Mouse (Mus musculus) liver, embryonic 11.5 days (tissue): Measurements from ENCODE around the gene Hexim2. TPM values are rescaled to one million over a fixed set of nuclear protein-coding genes. Genes with fewer than 3 reads are reported as not detected.

Experiments used
- ATAC-seq: fragments of 200-750 bp; cut with Nextera tagmentation; replicated peaks from 2 replicates; pipeline ENCODE4 v1.8.0; 2017; ENCODE audit warnings: moderate number of reproducible peaks, mild to moderate bottlenecking, moderate TSS enrichment, moderate library complexity; ENCODE audit not compliant: low FRiP score
- DNase-seq: peaks from one replicate; pipeline ENCODE4 v3.0.0-alpha.2; 2017; ENCODE audit warnings: low spot score
- H3K27ac ChIP-seq: fragments of 300-500 bp; sonication (generic); 2 replicates; pipeline ENCODE4 v1.5.1; 2014; ENCODE audit warnings: mild to moderate bottlenecking, low read depth, low read length, control low read depth
- H3K27me3 ChIP-seq: fragments of 300-500 bp; sonication (generic); replicated peaks from 2 replicates; pipeline ENCODE4 v1.6.1; 2014; ENCODE audit warnings: low read length, mixed read lengths; ENCODE audit not compliant: control insufficient read depth, insufficient read depth
- H3K36me3 ChIP-seq: fragments of 300-500 bp; sonication (generic); 2 replicates; pipeline ENCODE4 v1.6.1; 2014; ENCODE audit warnings: mild to moderate bottlenecking, low read length, moderate library complexity, mixed read lengths; ENCODE audit not compliant: control insufficient read depth, insufficient read depth
- H3K4me1 ChIP-seq: fragments of 300-500 bp; sonication (generic); replicated peaks from 2 replicates; pipeline ENCODE4 v1.6.1; 2014; ENCODE audit warnings: low read length, mixed read lengths; ENCODE audit not compliant: control insufficient read depth, insufficient read depth
- H3K4me2 ChIP-seq: fragments of 300-500 bp; sonication (generic); 2 replicates; pipeline ENCODE4 v1.6.1; 2014; ENCODE audit warnings: mild to moderate bottlenecking, control low read depth, moderate library complexity
- H3K4me3 ChIP-seq: fragments of 300-500 bp; sonication (generic); 2 replicates; pipeline ENCODE4 v1.5.1; 2014; ENCODE audit warnings: low read depth, low read length, control low read depth
- H3K9ac ChIP-seq: fragments of 300-500 bp; sonication (generic); 2 replicates; pipeline ENCODE4 v1.6.1; 2014; ENCODE audit warnings: low read depth, low read length, control low read depth
- H3K9me3 ChIP-seq: fragments of 300-500 bp; sonication (generic); 2 replicates; pipeline ENCODE4 v1.6.1; 2016; ENCODE audit warnings: low read length, inconsistent platforms, mixed read lengths; ENCODE audit not compliant: control insufficient read depth
- WGBS: fragments of 180-500 bp; shearing (Covaris S2); extraction: QIAGEN DNeasy Blood & Tissue Kit; methylation state at CpG from one replicate; pipeline ENCODE4 v1.1.7; 2014; 5-methylcytosine and 5-hydroxymethylcytosine counted together
- polyA plus RNA-seq: library from polyadenylated mRNA; unstranded; fragments of >200 nt; fragmentation: Nextera tagmentation; extraction: Ambion mirVana; gene quantifications from 2 replicates; pipeline ENCODE4 v1.2.1, GENCODE M21; 2014

Gene Hexim2
- polyA plus RNA-seq, 1 experiment from 2014 or later, result 13.8 TPM

- H3K27ac ChIP-seq, result peak overlapping the region; percentile 91
- ATAC-seq (peak; percentile 86), DNase-seq (peak; percentile 100)
- under 1% methylated on average over 58 of the region's 58 CpGs for WGBS
- peak overlapping the region; percentile 81 for H3K9ac ChIP-seq
- peak overlapping the region; percentile 83 for H3K4me3 ChIP-seq
- H3K36me3 ChIP-seq, result no peaks in the 10 kb centered on the region
- no peaks in the 10 kb centered on the region for H3K9me3 ChIP-seq
- no peaks in the 10 kb centered on the region for H3K27me3 ChIP-seq
- H3K4me1 ChIP-seq, result peaks cover 54% of the 10 kb centered on the region
- peak overlapping the region; percentile 73 for H3K4me2 ChIP-seq
Observed at GRCm38 (mm10) chr11:103132576-103133455, 587 bp downstream of the Hexim2 start.

GRCm38 (mm10) chr11:103133456-103134185 lies 1.4 kb downstream of the Hexim2 start:
- peak overlapping the region; percentile 79 for H3K9ac ChIP-seq
- DNase-seq (no peak), ATAC-seq (no peak)
- H3K9me3 ChIP-seq, result no peaks in the 10 kb centered on the region
- 45% methylated on average over 6 of the region's 6 CpGs for WGBS
- H3K4me2 ChIP-seq, result peak overlapping the region; percentile 73
- peak overlapping the region; percentile 47 for H3K4me3 ChIP-seq
- peaks cover 54% of the 10 kb centered on the region for H3K4me1 ChIP-seq
- peak overlapping the region; percentile 91 for H3K27ac ChIP-seq
- H3K36me3 ChIP-seq, result peaks cover 6% of the 10 kb centered on the region
- no peaks in the 10 kb centered on the region for H3K27me3 ChIP-seq

- H3K9ac ChIP-seq, result peak overlapping the region; percentile 79
Observed at GRCm38 (mm10) chr11:103134221-103134620, 2.0 kb downstream of the Hexim2 start.

GRCm38 (mm10) chr11:103136039-103136577 lies 3.9 kb downstream of the Hexim2 start:
- Histone ChIP-seq H3K27ac (peak overlapping the region; percentile 91), H3K9ac (peak overlapping the region; percentile 49; the same call in 1 of the 2 replicates), H3K27me3 (no peaks in the 10 kb centered on the region), H3K4me3 (peak overlapping the region; percentile 7; the same call in 1 of the 2 replicates), H3K36me3 (peaks cover 12% of the 10 kb centered on the region), H3K4me1 (peaks cover 48% of the 10 kb centered on the region), H3K4me2 (peak overlapping the region; percentile 73), H3K9me3 (no peaks in the 10 kb centered on the region)
- DNase-seq, result no peak
- peak; percentile 33 for ATAC-seq
- 33% methylated on average over 8 of the region's 8 CpGs for WGBS

More at GRCm38 (mm10) chr11:103134221-103134620, 2.0 kb downstream of the Hexim2 start:
- WGBS, result 66% methylated on average over 3 of the region's 3 CpGs
- Histone ChIP-seq H3K27me3 (no peaks in the 10 kb centered on the region), H3K9me3 (no peaks in the 10 kb centered on the region), H3K4me2 (peak overlapping the region; percentile 73), H3K36me3 (peaks cover 8% of the 10 kb centered on the region), H3K4me3 (peak overlapping the region; percentile 47), H3K27ac (peak overlapping the region; percentile 91), H3K4me1 (peaks cover 54% of the 10 kb centered on the region)
- no peak for DNase-seq
- ATAC-seq, result no peak

- Histone ChIP-seq H3K27ac (no peak overlapping the region), H3K9ac (no peak overlapping the region), H3K36me3 (peaks cover 12% of the 10 kb centered on the region), H3K4me1 (peaks cover 54% of the 10 kb centered on the region), H3K4me2 (no peak overlapping the region), H3K27me3 (no peaks in the 10 kb centered on the region), H3K4me3 (no peak overlapping the region), H3K9me3 (no peaks in the 10 kb centered on the region)
- ATAC-seq (no peak), DNase-seq (no peak)
- WGBS, result 81% methylated on average over 14 of the region's 14 CpGs
Observed at GRCm38 (mm10) chr11:103139951-103140762, 7.9 kb downstream of the Hexim2 start.

- Histone ChIP-seq H3K4me3 (no peak overlapping the region), H3K36me3 (peaks cover 12% of the 10 kb centered on the region), H3K27ac (0 out of 2 replicates have a peak overlapping the region, but pooled peaks have one; percentile 26), H3K4me1 (peaks cover 50% of the 10 kb centered on the region), H3K4me2 (no peak overlapping the region), H3K9me3 (no peaks in the 10 kb centered on the region), H3K9ac (no peak overlapping the region; the same call in 1 of the 2 replicates), H3K27me3 (no peaks in the 10 kb centered on the region)
- ATAC-seq (no peak), DNase-seq (no peak)
- 62% methylated on average over 6 of the region's 6 CpGs for WGBS
Observed at GRCm38 (mm10) chr11:103140763-103141100, 8.5 kb downstream of the Hexim2 start.

- Histone ChIP-seq H3K27ac (peak overlapping the region; percentile 73), H3K4me1 (peaks cover 44% of the 10 kb centered on the region), H3K27me3 (no peaks in the 10 kb centered on the region), H3K9me3 (no peaks in the 10 kb centered on the region), H3K36me3 (peaks cover 12% of the 10 kb centered on the region), H3K9ac (no peak overlapping the region; the same call in none of the 2 replicates), H3K4me3 (no peak overlapping the region), H3K4me2 (0 out of 2 replicates have a peak overlapping the region, but pooled peaks have one; percentile 9)
- ATAC-seq (no peak), DNase-seq (no peak)
- 40% methylated on average over 11 of the region's 11 CpGs for WGBS
Observed at GRCm38 (mm10) chr11:103141101-103141943, 9.1 kb downstream of the Hexim2 start.
